Mouse (Mus musculus) ovary, adult 2 months (tissue): ENCODE data around the gene Vps33a. TPM values are rescaled to one million over a fixed set of nuclear protein-coding genes. Genes with fewer than 3 reads are reported as not detected.

ENCODE experiments used
- polyA plus RNA-seq: library from polyadenylated mRNA; depleted of rRNA; stranded (reverse); fragments of >200 nt; gene quantifications from 2 replicates; pipeline ENCODE4 v1.2.3, GENCODE M21; 2012; rRNA removed

Vps33a gene
- 14.6 and 15.5 TPM in 2 replicates for polyA plus RNA-seq

DNA sequence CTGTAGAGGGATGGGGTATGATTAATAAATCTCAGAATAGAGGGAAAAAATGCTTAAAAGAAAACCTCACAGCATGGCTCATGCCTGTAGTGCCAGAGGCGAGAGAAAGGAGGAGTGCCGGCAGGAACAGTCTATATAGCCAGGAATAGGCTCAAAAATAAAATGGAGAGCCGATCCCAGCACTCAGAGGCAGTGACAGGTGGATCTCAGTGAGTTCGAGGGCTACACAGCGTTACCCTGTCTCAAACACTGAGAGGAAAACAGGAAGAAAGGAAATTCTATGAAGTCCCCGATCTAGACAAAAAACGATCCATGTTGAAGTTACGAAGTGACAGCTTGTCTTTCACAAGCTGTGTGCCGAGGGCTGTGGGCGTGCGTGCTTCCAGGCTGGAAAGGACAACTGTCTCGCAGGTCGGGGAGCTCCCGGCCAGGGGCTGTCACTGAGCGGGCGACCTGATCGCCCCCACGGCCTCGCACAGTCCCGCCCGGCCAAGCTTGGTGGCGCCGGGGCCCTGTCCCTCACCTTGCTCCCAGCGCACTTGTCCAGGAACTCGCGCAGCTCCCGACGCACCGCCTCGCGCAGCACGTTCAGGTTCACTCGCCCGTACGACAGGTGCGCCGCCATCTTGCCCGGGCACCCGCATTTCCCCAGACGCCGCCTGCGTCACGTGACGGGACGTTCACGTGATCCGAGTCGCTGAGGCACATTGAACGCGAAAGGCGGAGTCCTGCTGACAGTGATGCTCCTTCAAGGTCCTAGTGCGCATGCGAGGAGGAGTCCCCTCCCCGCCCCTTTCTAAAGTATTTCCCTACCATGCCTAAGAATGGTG is at the start of gene Vps33a:
Gene Vps33a (minus strand): TSS at position 682 of the 830 bp plus-strand sequence.

DNA sequence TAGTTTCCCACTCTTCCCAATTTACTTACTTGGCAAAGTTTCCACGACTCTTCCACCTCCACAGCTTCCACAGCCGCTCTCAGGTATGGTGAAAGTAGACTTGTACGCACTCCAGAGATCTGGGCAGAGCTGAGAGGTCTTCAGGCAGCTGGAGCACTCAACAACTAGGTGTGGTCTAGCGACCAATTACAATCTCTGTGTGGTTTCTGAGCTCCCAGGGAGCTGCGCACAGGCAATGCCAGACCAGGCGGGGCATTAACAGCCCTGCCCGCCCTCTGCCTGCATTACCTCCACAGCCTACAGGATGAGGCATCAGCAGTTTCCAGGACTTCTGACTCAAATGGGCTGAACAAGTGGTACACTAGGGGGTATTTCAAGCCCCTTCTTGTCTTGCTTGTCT is 47.6 kb downstream of the Vps33a start, which contains the start of gene Gm49027:
Gene Gm49027 (minus strand): TSS at position 208 of the 400 bp plus-strand sequence.

DNA sequence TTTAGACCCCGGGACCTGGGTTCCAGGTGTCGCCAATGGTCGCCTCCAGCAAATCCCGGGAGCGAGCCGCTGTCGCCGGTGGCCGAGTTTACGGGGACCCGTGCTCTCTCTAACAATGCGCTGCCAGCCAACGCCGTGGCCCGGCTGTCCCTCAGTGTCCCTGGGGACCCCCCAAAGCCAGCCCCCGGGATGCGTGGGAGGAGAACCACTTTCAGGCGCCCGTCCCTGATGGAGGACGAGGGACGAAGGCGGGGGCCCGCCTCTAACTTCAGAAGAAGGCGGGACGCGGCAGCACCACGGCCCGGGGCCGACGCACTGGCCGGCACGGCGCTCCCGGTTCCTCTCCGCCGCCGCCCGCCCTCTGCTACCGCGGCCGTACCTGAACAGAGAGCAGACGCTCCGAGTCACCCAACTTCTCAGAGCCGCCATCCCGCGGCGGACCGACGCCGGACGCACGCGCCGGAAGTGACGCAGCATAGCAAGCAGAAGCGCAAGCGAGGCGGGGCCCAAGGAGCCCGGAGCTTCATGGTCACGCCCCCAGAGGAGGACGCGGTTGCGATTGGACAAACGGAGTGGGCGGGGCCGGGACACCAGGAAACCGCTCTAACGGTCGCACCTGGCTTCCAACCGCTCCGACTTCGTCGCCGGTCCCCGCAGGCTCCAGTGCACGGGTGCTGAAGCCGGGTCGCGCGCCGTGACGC is 49.0 kb downstream of the Vps33a start, which contains the start of gene Diablo:
Gene Diablo (minus strand): TSS at position 485 of the 701 bp plus-strand sequence.

DNA sequence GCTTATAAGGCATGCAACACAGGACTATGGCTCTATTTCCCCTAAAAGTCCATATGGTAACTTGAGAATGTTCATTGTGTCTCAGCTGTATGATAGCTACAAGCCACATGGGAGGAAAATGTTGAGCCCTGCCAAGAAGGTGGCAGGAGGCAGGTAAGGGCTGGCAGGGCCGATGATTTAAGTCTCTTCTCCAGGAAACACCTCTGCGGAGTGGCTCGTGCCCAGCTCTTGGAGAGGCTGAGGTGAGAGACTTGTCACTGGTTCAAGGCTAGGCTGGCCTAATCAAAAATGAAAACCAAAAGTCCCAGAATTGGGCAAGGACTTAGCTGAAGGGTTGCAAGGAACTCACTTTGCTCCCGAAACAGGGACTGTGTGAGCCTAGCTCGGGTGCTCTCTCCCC is 62.7 kb downstream of the Vps33a start, which contains the start of gene B3gnt4:
Gene B3gnt4 (plus strand): TSS at position 301 of the 400 bp plus-strand sequence.

DNA sequence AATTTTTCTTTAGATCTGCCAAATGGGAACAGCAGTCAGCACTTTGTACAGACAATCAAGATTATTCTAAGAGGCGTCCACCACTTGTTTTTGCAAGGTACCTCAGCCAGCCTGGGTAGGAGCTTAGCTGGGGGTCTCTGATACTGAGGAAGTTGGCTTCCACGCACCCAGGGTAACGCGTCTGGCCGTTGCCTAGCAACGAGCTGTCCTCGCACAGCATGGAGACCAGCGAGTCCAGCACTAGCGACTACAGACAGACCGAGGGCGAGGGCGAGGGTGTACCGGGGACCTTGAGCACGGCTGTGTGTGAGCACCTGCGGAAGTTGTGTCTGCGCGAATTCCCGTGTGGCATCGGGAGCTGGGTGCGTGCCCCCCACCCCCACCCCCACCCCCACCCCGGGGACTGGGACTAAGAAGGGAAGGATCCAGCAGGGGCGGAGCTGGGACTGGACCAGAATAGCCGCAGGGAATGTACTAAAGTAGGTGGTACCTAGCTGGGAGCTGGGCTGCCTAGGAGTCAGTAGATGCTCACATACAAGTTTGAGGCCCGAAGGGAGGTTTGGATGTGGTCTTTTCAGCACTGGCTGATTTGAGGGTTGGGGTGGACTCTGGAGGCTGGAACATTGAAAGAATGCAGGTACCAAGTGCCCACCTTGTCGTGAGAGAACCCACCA is 83.6 kb downstream of the Vps33a start, which contains the start of the genes Lrrc43 and Il31:
Gene Lrrc43 (plus strand): TSS at position 194 of the 674 bp plus-strand sequence.
Gene Il31 (minus strand): TSS at position 378 of the 674 bp plus-strand sequence.

Other genes with a start within 250 kb of the Vps33a start
- 7.6 and 9.0 TPM in 2 replicates for gene Bcl7a, start 229.2 kb downstream of the Vps33a start, polyA plus RNA-seq
- gene Mlxip, start 178.2 kb downstream of the Vps33a start, polyA plus RNA-seq: 79.1 and 85.2 TPM in 2 replicates
- 2.6 and 2.8 TPM in 2 replicates for gene Lrrc43, start 83.7 kb downstream of the Vps33a start, polyA plus RNA-seq
- not detected in 2 replicates for gene Il31, start 83.5 kb downstream of the Vps33a start, polyA plus RNA-seq
- 5.5 and 5.6 TPM in 2 replicates for gene B3gnt4, start 62.6 kb downstream of the Vps33a start, polyA plus RNA-seq
- 91.8 and 99.0 TPM in 2 replicates for gene Diablo, start 48.9 kb downstream of the Vps33a start, polyA plus RNA-seq
- gene Gm49027, start 47.5 kb downstream of the Vps33a start, polyA plus RNA-seq: 12.2 and 21.7 TPM in 2 replicates
- gene Clip1, start 111.6 kb upstream of the Vps33a start, polyA plus RNA-seq: 16.8 and 19.5 TPM in 2 replicates
- 27.0 and 32.5 TPM in 2 replicates for gene Zcchc8, start 148.1 kb upstream of the Vps33a start, polyA plus RNA-seq
- gene Rsrc2, start 176.4 kb upstream of the Vps33a start, polyA plus RNA-seq: 9.5 and 18.1 TPM in 2 replicates
- gene Kntc1, start 176.7 kb upstream of the Vps33a start, polyA plus RNA-seq: 2.5 and 3.3 TPM in 2 replicates